Mouse (Mus musculus) spleen, postnatal 36 days (tissue): Measurements from ENCODE around the gene Zfp433.
"Not testable (repeated sequence)": the region's sequence is repeated elsewhere in the genome, so short reads cannot be mapped to it uniquely, and the experiment has no call there.

Experiments
- DNase-seq, 2 experiments: peaks; one replicate each; pipeline ENCODE4 v3.0.0; 2022; ENCODE audit warnings: low spot score in 2 of 2, mixed read lengths in 1 of 2

The Zfp433 gene

GRCm38 (mm10) chr10:81704531-81705301, at the start of gene Zfp433:
Zfp433 (plus strand) TSS chr10:81704825.
- not testable (repeated sequence) for DNase-seq

- no peak for DNase-seq
Observed at GRCm38 (mm10) chr10:81655178-81655577, 49.4 kb upstream of the Zfp433 start.

GRCm38 (mm10) chr10:81656174-81656573, 48.5 kb upstream of the Zfp433 start:
- DNase-seq: no peak

- not testable (repeated sequence) for DNase-seq
Observed at GRCm38 (mm10) chr10:81687114-81687513, 17.5 kb upstream of the Zfp433 start.

GRCm38 (mm10) chr10:81770506-81771403, 66.1 kb downstream of the Zfp433 start, which contains the start of gene Gm3055:
Gm3055 (minus strand) TSS chr10:81771161.
- not testable (repeated sequence) for DNase-seq

- DNase-seq: not testable (repeated sequence)
Observed at GRCm38 (mm10) chr10:81771404-81771777, 66.8 kb downstream of the Zfp433 start.
